Mouse (Mus musculus): ENCODE results near the gene Chmp5.
A peak's percentile ranks its signal among the peaks of the same experiment; 100 is the strongest.
"Not testable (repeated sequence)": the region's sequence is repeated elsewhere in the genome, so short reads cannot be mapped to it uniquely, and the experiment has no call there.

Chmp5 gene

DNA sequence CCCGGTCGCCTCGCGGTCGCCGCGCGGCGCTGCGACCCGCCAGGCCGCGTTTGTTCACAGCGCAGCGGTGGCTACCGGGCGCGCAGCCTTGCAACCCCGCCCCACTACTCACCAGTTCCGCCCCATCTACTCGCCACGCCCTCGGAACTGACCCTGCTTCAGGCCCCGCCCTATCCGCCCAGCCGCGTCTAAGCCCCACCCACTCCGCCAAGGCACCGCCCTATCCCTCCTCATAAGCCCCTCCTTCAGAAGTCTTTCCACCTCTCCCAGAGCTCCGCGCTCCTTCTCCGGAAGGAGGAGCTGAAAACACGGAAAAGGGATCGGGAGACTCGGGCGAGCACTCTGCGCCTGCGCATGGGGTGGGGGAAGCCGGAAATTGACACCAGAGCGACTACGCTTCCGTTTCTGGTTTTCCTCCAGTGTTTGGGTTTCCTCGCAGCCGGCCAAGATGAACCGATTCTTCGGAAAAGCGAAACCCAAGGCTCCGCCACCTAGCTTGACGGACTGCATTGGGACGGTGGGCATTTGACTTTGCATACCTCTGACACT, at the start of gene Chmp5, which contains the start of gene Bag1:
Gene Chmp5 (plus strand): TSS at position 248 of the 549 bp plus-strand sequence.
Gene Bag1 (minus strand): TSS at position 135 of the 549 bp plus-strand sequence.
- DNase-seq (ENCODE audit: low spot score): peak; percentile 98

GRCm38 (mm10) chr4:40898476-40899044, 49.6 kb upstream of the Chmp5 start:
- no peak for DNase-seq (ENCODE audit: low spot score)

DNA sequence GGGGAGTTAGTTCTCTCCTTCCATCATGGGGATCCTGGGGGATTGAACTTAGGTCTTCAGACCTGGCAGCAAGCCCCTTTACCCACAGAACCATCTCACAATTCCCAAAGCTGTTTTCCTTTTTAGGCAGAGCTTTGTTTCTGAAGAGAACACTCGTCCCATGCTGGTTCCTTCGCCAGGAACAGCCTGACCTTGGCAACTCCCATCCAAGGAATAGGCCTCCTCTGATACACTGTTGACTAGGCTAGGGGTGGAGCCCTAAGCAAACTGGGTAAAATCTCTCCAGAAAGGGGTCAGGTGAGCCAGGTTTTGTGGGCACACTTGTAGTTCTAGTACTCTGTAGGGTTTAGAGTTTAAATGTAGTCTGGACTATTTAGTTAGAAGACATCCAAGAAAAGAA, 48.9 kb upstream of the Chmp5 start:
- DNase-seq (ENCODE audit: low spot score): peak; percentile 44

DNA sequence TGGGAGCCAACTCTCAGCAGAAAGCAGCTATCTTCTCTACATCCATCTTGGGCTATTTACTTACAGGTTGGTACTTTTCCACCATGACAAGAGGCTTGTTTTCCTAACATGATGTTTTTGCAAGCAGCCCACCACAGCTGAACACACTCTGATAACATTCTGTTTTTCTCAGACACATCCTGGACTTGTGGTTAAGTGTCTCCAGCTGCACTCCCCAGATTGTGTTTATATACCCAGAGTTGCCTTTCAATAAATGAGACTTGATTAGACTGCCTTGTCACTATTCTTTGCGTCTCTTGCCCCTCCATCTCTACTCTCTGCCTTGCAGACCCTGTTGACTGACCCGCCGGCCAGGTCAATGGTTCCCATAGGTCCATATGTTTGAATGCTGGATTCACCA, 48.1 kb upstream of the Chmp5 start:
- DNase-seq (ENCODE audit: low spot score): no peak

DNA sequence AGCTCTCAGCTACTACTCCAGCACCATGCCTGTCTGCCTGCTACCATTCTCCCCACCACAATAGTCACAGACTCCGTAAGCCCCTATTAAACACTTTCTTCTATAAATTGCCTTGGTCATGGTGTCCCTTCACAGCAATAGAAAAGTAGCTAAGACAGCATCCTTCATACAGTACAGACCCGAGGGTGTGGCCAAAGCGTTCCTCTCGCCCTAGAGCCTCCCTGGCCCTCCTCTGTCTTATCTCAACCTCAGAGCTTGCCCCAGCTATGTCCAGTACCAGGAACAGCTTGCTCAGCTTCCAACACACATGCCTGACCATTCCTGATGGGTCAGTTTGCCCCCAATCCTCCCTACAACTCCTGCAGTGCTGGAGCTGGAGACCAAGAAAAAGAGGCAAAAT, 47.6 kb upstream of the Chmp5 start:
- no peak for DNase-seq (ENCODE audit: low spot score)

GRCm38 (mm10) chr4:40906298-40906697, 41.9 kb upstream of the Chmp5 start:
- DNase-seq (ENCODE audit: low spot score): no peak

DNA sequence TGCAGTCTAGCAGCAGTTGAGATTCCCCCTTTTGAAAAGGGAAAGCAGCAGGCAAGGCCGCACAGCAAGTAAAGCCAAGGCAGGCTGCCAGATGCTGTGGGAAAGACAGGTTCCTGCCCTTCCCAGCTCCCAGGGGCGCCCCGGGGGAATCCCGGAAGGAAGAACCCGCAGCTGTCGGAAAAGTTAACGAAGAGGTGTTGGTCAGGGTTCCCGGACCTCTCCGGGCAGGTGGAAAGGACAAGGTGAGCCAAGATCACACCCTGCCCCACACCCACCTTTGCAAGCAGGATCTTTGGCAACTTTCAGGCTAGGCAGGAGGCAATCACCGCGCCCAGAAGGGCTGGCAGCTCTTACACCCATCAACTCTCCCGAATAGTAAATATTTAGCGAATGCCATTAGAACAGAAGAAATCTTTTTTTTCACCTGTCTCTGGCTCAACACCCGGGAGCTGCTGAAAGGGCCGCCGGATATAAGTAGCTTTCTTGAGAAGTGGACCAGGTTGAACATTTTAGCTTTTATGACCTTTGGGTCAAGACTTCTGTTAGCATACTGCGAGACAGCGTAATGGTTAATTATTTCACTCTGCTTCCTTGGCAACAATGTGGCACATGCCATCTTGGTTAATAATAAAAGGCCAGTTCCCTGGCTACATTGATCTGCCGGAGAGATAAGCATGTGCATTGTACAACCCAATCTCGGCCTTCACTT, 39.8 kb upstream of the Chmp5 start:
- peak; percentile 39 for DNase-seq (ENCODE audit: low spot score)

DNA sequence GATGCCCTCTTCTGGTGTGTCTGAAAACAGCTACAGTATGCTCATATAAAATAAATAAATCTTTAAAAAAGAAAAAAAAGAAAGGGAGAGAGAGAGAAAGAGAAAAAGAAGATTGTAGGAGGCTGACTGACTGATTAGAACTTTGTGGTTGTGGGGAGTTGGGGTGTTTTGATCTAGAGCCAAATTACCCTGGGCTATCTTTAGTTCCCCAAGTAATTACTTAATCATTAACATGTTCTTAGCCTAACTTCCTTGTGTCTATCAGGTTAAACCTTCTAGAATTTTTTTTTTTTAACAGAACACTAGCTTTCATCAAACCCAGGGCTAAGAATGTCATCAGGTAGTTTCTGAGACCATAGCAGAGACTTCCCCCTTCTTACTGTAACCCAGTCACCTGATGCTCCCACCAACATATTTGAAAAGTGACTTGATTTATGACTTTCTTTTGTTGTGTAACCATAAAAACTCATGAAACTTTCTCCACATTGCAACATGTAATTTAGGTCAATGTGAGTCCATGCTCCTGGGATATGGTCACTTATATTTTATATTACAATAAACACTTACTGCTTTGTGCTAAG, 33.8 kb upstream of the Chmp5 start:
- DNase-seq (ENCODE audit: low spot score): no peak

- DNase-seq (ENCODE audit: low spot score): no peak
Measured at GRCm38 (mm10) chr4:40915947-40916346, 32.3 kb upstream of the Chmp5 start.

GRCm38 (mm10) chr4:40916592-40917155, 31.5 kb upstream of the Chmp5 start:
- no peak for DNase-seq (ENCODE audit: low spot score)

DNA sequence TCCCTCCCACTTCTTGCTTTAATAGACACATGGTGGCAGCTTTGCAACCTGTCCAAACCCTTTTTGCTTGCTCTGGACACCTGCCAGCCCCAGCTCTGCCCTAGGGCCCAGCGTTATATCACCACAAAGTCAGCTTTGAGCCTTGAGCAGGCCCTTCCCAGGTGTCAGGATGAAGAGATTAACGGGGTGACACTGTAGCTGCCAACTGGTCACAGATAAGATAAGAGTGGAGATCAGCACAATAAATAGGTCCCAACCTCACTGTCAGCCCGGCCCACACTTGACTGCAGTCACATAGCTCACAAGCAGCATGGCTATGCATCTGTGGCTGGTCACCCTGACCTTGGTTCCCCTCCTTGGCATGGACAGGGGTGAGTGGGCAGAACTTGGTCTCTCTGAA, 28.4 kb upstream of the Chmp5 start, which contains the start of gene Spink4:
Gene Spink4 (plus strand): TSS at position 268 of the 400 bp plus-strand sequence.
- peak; percentile 24 for DNase-seq (ENCODE audit: low spot score)

DNA sequence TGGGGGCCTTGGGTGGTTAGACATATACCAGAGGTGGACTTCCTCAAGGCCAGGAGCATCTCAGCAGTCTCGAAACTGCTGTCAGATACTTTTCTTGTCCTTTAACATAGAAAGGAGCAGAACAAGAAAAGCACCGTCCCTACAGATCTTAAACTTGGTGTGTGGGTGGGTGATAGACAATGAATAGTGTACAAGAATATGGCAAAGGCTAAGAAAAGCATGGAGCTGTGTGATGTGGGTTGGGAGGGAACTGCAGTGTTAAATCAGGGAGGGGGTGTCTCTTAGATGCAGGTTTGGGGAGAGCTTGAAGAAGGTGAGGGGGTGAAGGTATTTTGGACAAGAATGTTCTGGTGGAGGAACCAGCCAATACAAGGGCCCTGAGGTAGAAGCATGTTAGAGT, 27.6 kb upstream of the Chmp5 start:
- no peak for DNase-seq (ENCODE audit: low spot score)

- DNase-seq (ENCODE audit: low spot score): no peak
Measured at GRCm38 (mm10) chr4:40921288-40921687, 26.9 kb upstream of the Chmp5 start.

- no peak for DNase-seq (ENCODE audit: low spot score)
Measured at GRCm38 (mm10) chr4:40923087-40923651, 25.0 kb upstream of the Chmp5 start.

DNA sequence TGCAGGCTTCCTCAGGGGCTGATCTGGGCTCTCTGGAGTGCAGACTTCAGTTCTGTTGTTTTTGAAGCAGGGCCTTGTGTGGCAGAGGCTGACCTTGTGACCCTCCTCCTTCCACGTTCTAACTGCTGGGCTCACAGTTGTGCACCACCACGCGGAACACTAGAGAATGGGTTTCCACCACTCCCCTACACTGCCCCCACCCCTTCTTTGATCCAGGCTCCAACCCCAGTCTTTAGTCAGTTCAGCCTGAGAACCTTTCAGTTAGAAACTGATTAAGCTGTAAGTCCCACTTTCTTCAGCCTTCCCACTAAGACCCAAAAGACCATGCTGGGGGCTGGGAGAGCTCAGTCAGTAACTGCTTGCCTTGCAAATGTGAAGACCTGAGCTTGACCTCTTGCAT, 22.6 kb upstream of the Chmp5 start:
- DNase-seq (ENCODE audit: low spot score): no peak

DNA sequence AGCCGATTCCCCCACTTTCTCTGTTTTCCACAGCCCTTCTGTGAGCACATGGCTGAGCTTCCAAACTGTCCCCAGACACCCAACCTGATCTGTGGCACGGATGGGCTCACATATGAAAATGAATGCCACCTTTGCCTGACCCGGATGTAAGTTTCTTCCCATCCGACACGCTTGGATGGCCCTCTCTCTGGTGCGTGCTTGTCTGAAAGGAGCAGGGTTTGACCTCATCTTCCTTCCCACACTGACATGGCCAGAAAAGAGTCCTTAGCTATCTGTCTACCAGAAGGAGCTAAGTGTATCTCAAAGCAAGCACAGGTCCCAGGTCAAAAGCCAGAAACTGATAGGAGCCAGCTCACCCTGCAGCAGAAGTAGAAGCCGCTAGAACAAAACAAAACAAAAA, 19.2 kb upstream of the Chmp5 start:
- no peak for DNase-seq (ENCODE audit: low spot score)

DNA sequence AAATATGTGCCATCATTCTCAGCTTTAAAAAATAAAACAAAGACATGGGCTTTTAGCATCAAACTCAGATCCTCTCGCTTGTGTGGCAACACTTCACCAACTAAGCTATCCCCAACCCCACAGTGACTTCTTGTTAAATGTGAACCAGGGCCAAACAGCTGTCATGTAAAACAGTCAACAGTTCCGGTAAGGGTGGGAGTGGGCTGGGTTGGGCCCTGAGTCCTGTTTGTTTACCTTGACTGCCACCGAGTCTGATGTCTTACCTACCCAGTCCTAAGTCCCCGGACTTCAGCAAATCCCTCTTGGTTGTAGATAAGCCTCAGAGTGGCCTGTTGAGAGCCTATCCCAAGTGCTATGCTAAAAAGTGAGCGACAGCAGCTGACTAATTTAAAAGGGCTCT, 14.5 kb upstream of the Chmp5 start:
- DNase-seq (ENCODE audit: low spot score): no peak

GRCm38 (mm10) chr4:40934369-40934768, 13.8 kb upstream of the Chmp5 start:
- not testable (repeated sequence) for DNase-seq (ENCODE audit: low spot score)

GRCm38 (mm10) chr4:40936175-40936839, 11.9 kb upstream of the Chmp5 start:
- no peak for DNase-seq (ENCODE audit: low spot score)

- DNase-seq (ENCODE audit: low spot score): no peak
Measured at GRCm38 (mm10) chr4:40938793-40939192, 9.4 kb upstream of the Chmp5 start.

- no peak for DNase-seq (ENCODE audit: low spot score)
Measured at GRCm38 (mm10) chr4:40943651-40944050, 4.6 kb upstream of the Chmp5 start.
